Mouse (Mus musculus): ENCODE measurements at regions not wholly inside any gene's neighbourhood (a gene's known extent, or its start where the extent isn't known, plus 50 kb on each side); places are given as distances from the start of the nearest gene placed in this dataset.
A peak's percentile ranks its signal among the peaks of the same experiment; 100 is the strongest.

GRCm38 (mm10) chr8:51032386-51032785 is 2188.6 kb upstream of the Tenm3 start:
- Histone ChIP-seq H3K4me1 (ENCODE audit: control insufficient read depth, insufficient read depth, low read length) (no peaks in the 10 kb centered on the region), H3K9me3 (ENCODE audit: control insufficient read depth, low read length) (no peaks in the 10 kb centered on the region), H3K4me3 (ENCODE audit: low read depth, low read length) (no peak overlapping the region), H3K36me3 (ENCODE audit: control insufficient read depth, insufficient read depth, low read length) (no peaks in the 10 kb centered on the region), H3K27ac (ENCODE audit: low read depth, low read length) (no peak overlapping the region), H3K27me3 (ENCODE audit: control insufficient read depth, insufficient read depth, low read length) (no peaks in the 10 kb centered on the region), H3K9ac (ENCODE audit: low read length) (no peak overlapping the region), H3K4me2 (no peak overlapping the region)
- no peak for ATAC-seq (ENCODE audit: low FRiP score)
- WGBS, result 59% methylated on average over 3 of the region's 3 CpGs
- DNase-seq (ENCODE audit: low spot score, missing footprints), result no peak

GRCm38 (mm10) chr8:51010508-51010907 is 2166.8 kb upstream of the Tenm3 start:
- DNase-seq (ENCODE audit: low spot score, missing footprints) (no peak), ATAC-seq (ENCODE audit: low FRiP score) (0 out of 2 replicates have a peak, but pooled peaks have one; percentile 22)
- Histone ChIP-seq H3K4me2 (no peak overlapping the region), H3K27me3 (ENCODE audit: control insufficient read depth, insufficient read depth, low read length) (no peaks in the 10 kb centered on the region), H3K4me1 (ENCODE audit: control insufficient read depth, insufficient read depth, low read length) (no peaks in the 10 kb centered on the region), H3K36me3 (ENCODE audit: control insufficient read depth, insufficient read depth, low read length) (no peaks in the 10 kb centered on the region), H3K27ac (ENCODE audit: low read depth, low read length) (no peak overlapping the region), H3K4me3 (ENCODE audit: low read depth, low read length) (no peak overlapping the region), H3K9me3 (ENCODE audit: control insufficient read depth, low read length) (no peaks in the 10 kb centered on the region), H3K9ac (ENCODE audit: low read length) (no peak overlapping the region)
- WGBS, result 91% methylated on average over 3 of the region's 3 CpGs

- no peaks in the 10 kb centered on the region for H3K27me3 ChIP-seq (ENCODE audit: control insufficient read depth, insufficient read depth, low read length)
- no peak overlapping the region for H3K9ac ChIP-seq (ENCODE audit: low read length)
- no peak overlapping the region for H3K4me2 ChIP-seq
- H3K27ac ChIP-seq (ENCODE audit: low read depth, low read length), result no peak overlapping the region
- no peaks in the 10 kb centered on the region for H3K9me3 ChIP-seq (ENCODE audit: control insufficient read depth, low read length)
- H3K36me3 ChIP-seq (ENCODE audit: control insufficient read depth, insufficient read depth, low read length), result no peaks in the 10 kb centered on the region
- H3K4me1 ChIP-seq (ENCODE audit: control insufficient read depth, insufficient read depth, low read length), result no peaks in the 10 kb centered on the region
- DNase-seq (ENCODE audit: low spot score, missing footprints), result peak; percentile 86
- H3K4me3 ChIP-seq (ENCODE audit: low read depth, low read length), result no peak overlapping the region
- 66% methylated on average over 4 of the region's 4 CpGs for WGBS
- ATAC-seq (ENCODE audit: low FRiP score), result 0 out of 2 replicates have a peak, but pooled peaks have one; percentile 27
Observed at GRCm38 (mm10) chr8:50967386-50967785, 2123.6 kb upstream of the Tenm3 start.

- Histone ChIP-seq H3K4me1 (ENCODE audit: control insufficient read depth, insufficient read depth, low read length) (no peaks in the 10 kb centered on the region), H3K27me3 (ENCODE audit: control insufficient read depth, insufficient read depth, low read length) (no peaks in the 10 kb centered on the region), H3K36me3 (ENCODE audit: control insufficient read depth, insufficient read depth, low read length) (no peaks in the 10 kb centered on the region), H3K9me3 (ENCODE audit: control insufficient read depth, low read length) (no peaks in the 10 kb centered on the region), H3K4me3 (ENCODE audit: low read depth, low read length) (no peak overlapping the region), H3K9ac (ENCODE audit: low read length) (no peak overlapping the region), H3K27ac (ENCODE audit: low read depth, low read length) (no peak overlapping the region), H3K4me2 (no peak overlapping the region)
- WGBS, result 22% methylated on average over 5 of the region's 5 CpGs
- ATAC-seq (ENCODE audit: low FRiP score) (no peak), DNase-seq (ENCODE audit: low spot score, missing footprints) (no peak)
Observed at GRCm38 (mm10) chr8:50917540-50917939, 2073.8 kb upstream of the Tenm3 start.

GRCm38 (mm10) chr8:50916733-50917113 is 2073.0 kb upstream of the Tenm3 start:
- 1% methylated on average over 8 of the region's 8 CpGs for WGBS
- DNase-seq (ENCODE audit: low spot score, missing footprints), result no peak
- H3K36me3 ChIP-seq (ENCODE audit: control insufficient read depth, insufficient read depth, low read length), result no peaks in the 10 kb centered on the region
- H3K27me3 ChIP-seq (ENCODE audit: control insufficient read depth, insufficient read depth, low read length), result no peaks in the 10 kb centered on the region
- H3K4me1 ChIP-seq (ENCODE audit: control insufficient read depth, insufficient read depth, low read length), result no peaks in the 10 kb centered on the region
- no peak overlapping the region for H3K27ac ChIP-seq (ENCODE audit: low read depth, low read length)
- peak overlapping the region; percentile 69 for H3K4me3 ChIP-seq (ENCODE audit: low read depth, low read length)
- peak; percentile 20; the same call in 1 of the 2 replicates for ATAC-seq (ENCODE audit: low FRiP score)
- peak overlapping the region; percentile 97 for H3K4me2 ChIP-seq
- H3K9ac ChIP-seq (ENCODE audit: low read length), result peak overlapping the region; percentile 59
- no peaks in the 10 kb centered on the region for H3K9me3 ChIP-seq (ENCODE audit: control insufficient read depth, low read length)

GRCm38 (mm10) chr8:50915876-50916732 is 2072.4 kb upstream of the Tenm3 start:
- peak overlapping the region; percentile 97 for H3K4me2 ChIP-seq
- no peaks in the 10 kb centered on the region for H3K27me3 ChIP-seq (ENCODE audit: control insufficient read depth, insufficient read depth, low read length)
- no peak overlapping the region for H3K27ac ChIP-seq (ENCODE audit: low read depth, low read length)
- H3K36me3 ChIP-seq (ENCODE audit: control insufficient read depth, insufficient read depth, low read length), result no peaks in the 10 kb centered on the region
- no peaks in the 10 kb centered on the region for H3K9me3 ChIP-seq (ENCODE audit: control insufficient read depth, low read length)
- no peaks in the 10 kb centered on the region for H3K4me1 ChIP-seq (ENCODE audit: control insufficient read depth, insufficient read depth, low read length)
- peak overlapping the region; percentile 59 for H3K9ac ChIP-seq (ENCODE audit: low read length)
- peak overlapping the region; percentile 69 for H3K4me3 ChIP-seq (ENCODE audit: low read depth, low read length)
- ATAC-seq (ENCODE audit: low FRiP score) (peak; percentile 89), DNase-seq (ENCODE audit: low spot score, missing footprints) (peak; percentile 95)
- 1% methylated on average over 53 of the region's 56 CpGs for WGBS

GRCm38 (mm10) chr8:50915259-50915875 is 2071.6 kb upstream of the Tenm3 start:
- Histone ChIP-seq H3K4me1 (ENCODE audit: control insufficient read depth, insufficient read depth, low read length) (no peaks in the 10 kb centered on the region), H3K27me3 (ENCODE audit: control insufficient read depth, insufficient read depth, low read length) (no peaks in the 10 kb centered on the region), H3K36me3 (ENCODE audit: control insufficient read depth, insufficient read depth, low read length) (no peaks in the 10 kb centered on the region), H3K27ac (ENCODE audit: low read depth, low read length) (no peak overlapping the region), H3K9ac (ENCODE audit: low read length) (peak overlapping the region; percentile 59), H3K4me2 (peak overlapping the region; percentile 97), H3K9me3 (ENCODE audit: control insufficient read depth, low read length) (no peaks in the 10 kb centered on the region), H3K4me3 (ENCODE audit: low read depth, low read length) (peak overlapping the region; percentile 69)
- peak; percentile 49 for ATAC-seq (ENCODE audit: low FRiP score)
- DNase-seq (ENCODE audit: low spot score, missing footprints), result peak; percentile 96
- under 1% methylated on average over 22 of the region's 22 CpGs for WGBS

- WGBS, result 12% methylated on average over 7 of the region's 7 CpGs
- peak overlapping the region; percentile 97 for H3K4me2 ChIP-seq
- DNase-seq (ENCODE audit: low spot score, missing footprints) (no peak), ATAC-seq (ENCODE audit: low FRiP score) (no peak)
- H3K36me3 ChIP-seq (ENCODE audit: control insufficient read depth, insufficient read depth, low read length), result no peaks in the 10 kb centered on the region
- H3K27ac ChIP-seq (ENCODE audit: low read depth, low read length), result no peak overlapping the region
- peak overlapping the region; percentile 69; the same call in 1 of the 2 replicates for H3K4me3 ChIP-seq (ENCODE audit: low read depth, low read length)
- no peaks in the 10 kb centered on the region for H3K4me1 ChIP-seq (ENCODE audit: control insufficient read depth, insufficient read depth, low read length)
- no peaks in the 10 kb centered on the region for H3K27me3 ChIP-seq (ENCODE audit: control insufficient read depth, insufficient read depth, low read length)
- no peak overlapping the region for H3K9ac ChIP-seq (ENCODE audit: low read length)
- H3K9me3 ChIP-seq (ENCODE audit: control insufficient read depth, low read length), result no peaks in the 10 kb centered on the region
Observed at GRCm38 (mm10) chr8:50914615-50915014, 2070.9 kb upstream of the Tenm3 start.

GRCm38 (mm10) chr8:50878198-50878597 is 2034.4 kb upstream of the Tenm3 start:
- WGBS, result 86% methylated on average over 5 of the region's 5 CpGs
- DNase-seq (ENCODE audit: low spot score, missing footprints) (no peak), ATAC-seq (ENCODE audit: low FRiP score) (no peak)
- H3K27ac ChIP-seq (ENCODE audit: low read depth, low read length), result no peak overlapping the region
- H3K9me3 ChIP-seq (ENCODE audit: control insufficient read depth, low read length), result no peaks in the 10 kb centered on the region
- no peak overlapping the region for H3K4me3 ChIP-seq (ENCODE audit: low read depth, low read length)
- H3K9ac ChIP-seq (ENCODE audit: low read length), result no peak overlapping the region
- no peak overlapping the region for H3K4me2 ChIP-seq
- no peaks in the 10 kb centered on the region for H3K4me1 ChIP-seq (ENCODE audit: control insufficient read depth, insufficient read depth, low read length)
- no peaks in the 10 kb centered on the region for H3K27me3 ChIP-seq (ENCODE audit: control insufficient read depth, insufficient read depth, low read length)
- no peaks in the 10 kb centered on the region for H3K36me3 ChIP-seq (ENCODE audit: control insufficient read depth, insufficient read depth, low read length)
